Mouse (Mus musculus): Measurements from ENCODE around the gene Thumpd2. TPM values are rescaled to one million over a fixed set of nuclear protein-coding genes. Genes with fewer than 3 reads are reported as not detected.
A peak's percentile ranks its signal among the peaks of the same experiment; 100 is the strongest.

Gene Thumpd2
- total and polyA plus RNA-seq, 3 experiments = 1.2 to 4.8 (median 3.9) TPM

DNA sequence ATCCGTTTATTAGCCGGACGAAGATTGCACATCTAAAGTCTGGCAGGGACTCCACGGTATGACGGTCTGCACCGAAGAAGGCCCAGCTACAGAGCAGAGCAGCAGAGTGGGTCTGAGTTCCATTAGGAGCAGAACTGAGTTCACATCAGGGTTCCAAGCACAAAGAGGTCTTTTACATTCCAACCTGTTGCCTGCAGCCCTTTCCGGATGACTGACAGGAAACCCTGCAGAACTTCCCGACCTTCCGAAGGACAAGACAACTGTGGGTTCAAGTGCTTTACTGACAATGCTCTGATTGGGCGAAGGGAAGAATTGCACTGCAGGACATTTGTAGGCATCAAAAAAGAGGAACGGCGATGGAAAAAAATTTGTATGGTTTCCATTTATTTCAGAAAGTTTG is 63.9 kb downstream of the Thumpd2 start:
- 79% methylated on average over 12 of the region's 12 CpGs for whole genome bisulfite sequencing
- intact Hi-C loops (cut with DNase I) = no loop called here
- Histone ChIP-seq H3K4me3 (no peak overlapping the region), H3K4me1 (ENCODE audit: control insufficient read depth, insufficient read depth, low read length) (no peaks in the 10 kb centered on the region; the same call in 1 of the 2 replicates), H3K36me3 (ENCODE audit: control insufficient read depth, insufficient read depth, low read length) (no peaks in the 10 kb centered on the region), H3K27me3 (ENCODE audit: control insufficient read depth, insufficient read depth, low read length) (no peaks in the 10 kb centered on the region), H3K79me2 (replicated peaks; ENCODE audit: control insufficient read depth, insufficient read depth, low read length) (no peaks in the 10 kb centered on the region), H3K27ac (no peak overlapping the region), H3K9ac (ENCODE audit: low read depth, low read length) (no peak overlapping the region)
- DNase-seq = no peak
- TF ChIP-seq CTCF (IDR thresholded peaks at IDR 0.05) (no peak), EP300 (IDR thresholded peaks at IDR 0.05; ENCODE audit: insufficient read depth, low read depth, low read length) (no peak), POLR2A (IDR thresholded peaks at IDR 0.05; ENCODE audit: insufficient read depth, low read depth, low read length) (no peak)

DNA sequence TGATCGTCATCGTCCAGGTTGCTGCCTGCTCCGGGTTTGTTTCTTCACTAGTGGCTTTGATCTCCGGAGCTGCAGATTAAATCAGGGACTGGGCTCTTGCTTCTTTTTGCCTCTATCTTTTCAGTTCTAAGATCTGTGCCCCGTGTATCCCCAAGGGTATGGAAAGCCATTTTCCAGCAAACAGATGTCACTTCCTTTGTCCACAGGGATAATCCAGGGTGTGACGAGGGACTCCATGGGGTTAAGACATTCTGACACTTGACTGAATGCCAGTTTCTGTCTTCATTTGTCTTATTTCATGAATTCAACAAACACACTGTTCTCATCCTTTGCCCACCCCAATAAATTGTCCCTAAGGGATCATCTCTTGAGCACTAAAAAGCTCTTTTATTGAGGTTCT is 65.9 kb downstream of the Thumpd2 start:
- Histone ChIP-seq H3K79me2 (replicated peaks; ENCODE audit: control insufficient read depth, insufficient read depth, low read length) (no peaks in the 10 kb centered on the region), H3K4me3 (no peak overlapping the region), H3K4me1 (ENCODE audit: control insufficient read depth, insufficient read depth, low read length) (no peaks in the 10 kb centered on the region; the same call in 1 of the 2 replicates), H3K9ac (ENCODE audit: low read depth, low read length) (no peak overlapping the region), H3K27me3 (ENCODE audit: control insufficient read depth, insufficient read depth, low read length) (no peaks in the 10 kb centered on the region), H3K27ac (no peak overlapping the region), H3K36me3 (ENCODE audit: control insufficient read depth, insufficient read depth, low read length) (no peaks in the 10 kb centered on the region)
- DNase-seq = no peak
- intact Hi-C loops (cut with DNase I) = no loop called here
- WGBS = 47% methylated on average over 6 of the region's 6 CpGs
- TF ChIP-seq CTCF (IDR thresholded peaks at IDR 0.05) = no peak
- no peak for TF ChIP-seq POLR2A (IDR thresholded peaks at IDR 0.05; ENCODE audit: insufficient read depth, low read depth, low read length)
- TF ChIP-seq EP300 (IDR thresholded peaks at IDR 0.05; ENCODE audit: insufficient read depth, low read depth, low read length) = no peak

DNA sequence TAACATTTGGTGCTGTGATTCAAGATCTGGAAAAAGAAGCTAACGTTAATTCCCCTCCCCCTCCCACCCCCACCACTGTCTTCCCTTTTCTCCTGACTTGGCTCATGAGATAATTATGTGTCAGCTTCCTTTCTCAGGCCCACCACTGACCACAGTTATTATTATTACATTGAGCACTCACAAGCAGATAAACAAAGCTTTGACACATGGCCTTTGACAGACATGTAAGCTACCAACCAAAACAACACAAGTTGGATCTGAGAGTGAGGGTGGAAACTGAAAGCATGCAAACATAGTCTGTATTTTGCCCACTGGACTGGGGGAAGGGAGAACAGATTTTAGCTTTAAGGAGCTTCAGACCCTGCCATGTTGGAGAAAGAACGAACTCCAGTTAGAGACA is 67.7 kb downstream of the Thumpd2 start:
- no peaks in the 10 kb centered on the region for H3K79me2 ChIP-seq (replicated peaks; ENCODE audit: control insufficient read depth, insufficient read depth, low read length)
- WGBS = 41% methylated on average over 2 of the region's 2 CpGs
- H3K4me3 ChIP-seq = no peak overlapping the region
- H3K36me3 ChIP-seq (ENCODE audit: control insufficient read depth, insufficient read depth, low read length) = no peaks in the 10 kb centered on the region
- intact Hi-C loops (cut with DNase I) = no loop called here
- DNase-seq = no peak
- H3K27me3 ChIP-seq (ENCODE audit: control insufficient read depth, insufficient read depth, low read length) = no peaks in the 10 kb centered on the region
- no peak overlapping the region for H3K27ac ChIP-seq
- H3K4me1 ChIP-seq (ENCODE audit: control insufficient read depth, insufficient read depth, low read length) = no peaks in the 10 kb centered on the region; the same call in 1 of the 2 replicates
- TF ChIP-seq POLR2A (IDR thresholded peaks at IDR 0.05; ENCODE audit: insufficient read depth, low read depth, low read length) (no peak), EP300 (IDR thresholded peaks at IDR 0.05; ENCODE audit: insufficient read depth, low read depth, low read length) (no peak), CTCF (IDR thresholded peaks at IDR 0.05) (no peak)
- no peak overlapping the region for H3K9ac ChIP-seq (ENCODE audit: low read depth, low read length)

DNA sequence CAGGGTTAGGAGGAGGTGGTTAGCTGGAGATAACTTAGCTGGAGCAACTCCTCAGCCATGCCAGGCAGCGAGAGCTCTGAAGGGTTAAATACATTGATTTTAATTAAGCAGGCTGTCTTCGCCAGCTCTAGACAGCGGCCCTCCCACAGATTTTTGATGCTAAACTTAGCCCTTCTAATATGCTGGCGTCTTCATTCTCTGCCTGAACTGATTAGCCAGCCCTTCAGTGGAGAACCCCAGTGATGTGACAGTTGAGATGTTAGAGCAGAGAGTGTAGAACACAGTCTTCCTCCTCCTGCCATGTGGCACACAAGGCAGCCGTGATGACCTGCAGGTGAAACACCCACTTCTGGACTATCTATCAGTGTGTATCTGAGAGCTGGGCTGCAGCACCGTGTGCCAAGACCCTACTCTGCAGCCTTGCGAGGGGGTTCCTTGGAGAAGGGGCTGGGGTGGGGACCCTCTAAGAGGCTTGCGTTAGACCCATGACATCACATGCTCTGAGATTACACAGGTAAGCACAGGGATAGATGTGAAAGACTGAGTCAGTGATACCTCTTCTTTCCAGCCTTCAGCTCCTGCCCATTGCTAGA is 73.3 kb downstream of the Thumpd2 start:
- no peak for DNase-seq
- Histone ChIP-seq H3K79me2 (replicated peaks; ENCODE audit: control insufficient read depth, insufficient read depth, low read length) (no peaks in the 10 kb centered on the region), H3K4me3 (no peak overlapping the region), H3K27ac (no peak overlapping the region), H3K27me3 (ENCODE audit: control insufficient read depth, insufficient read depth, low read length) (no peaks in the 10 kb centered on the region), H3K36me3 (ENCODE audit: control insufficient read depth, insufficient read depth, low read length) (no peaks in the 10 kb centered on the region), H3K4me1 (ENCODE audit: control insufficient read depth, insufficient read depth, low read length) (peaks cover 2% of the 10 kb centered on the region; the same call in 1 of the 2 replicates), H3K9ac (ENCODE audit: low read depth, low read length) (no peak overlapping the region)
- TF ChIP-seq POLR2A (IDR thresholded peaks at IDR 0.05; ENCODE audit: insufficient read depth, low read depth, low read length) = no peak
- no peak for TF ChIP-seq CTCF (IDR thresholded peaks at IDR 0.05)
- no peak for TF ChIP-seq EP300 (IDR thresholded peaks at IDR 0.05; ENCODE audit: insufficient read depth, low read depth, low read length)
- 60% methylated on average over 8 of the region's 8 CpGs for WGBS
- intact Hi-C loops (cut with DNase I) = no loop called here

DNA sequence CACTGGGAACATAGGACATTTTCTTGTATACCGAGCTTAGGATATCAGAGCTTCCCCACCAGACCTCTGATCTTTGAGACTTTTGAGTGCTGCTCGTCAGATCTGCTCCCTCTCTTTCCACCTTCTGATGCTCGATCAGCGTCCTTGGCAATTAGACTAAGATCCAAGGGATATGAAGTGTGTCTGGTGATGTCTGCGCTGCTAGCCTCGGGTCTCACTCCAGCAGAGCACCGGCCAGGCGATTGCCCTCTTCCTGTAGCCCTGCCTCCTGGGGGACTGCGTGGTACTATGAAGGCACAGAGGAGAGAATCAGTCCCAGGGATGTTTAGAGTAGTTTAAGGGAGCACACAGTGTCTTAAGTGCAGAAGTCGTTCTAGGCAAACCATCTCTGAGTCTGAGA is 81.9 kb downstream of the Thumpd2 start:
- TF ChIP-seq CTCF (IDR thresholded peaks at IDR 0.05) (no peak), POLR2A (IDR thresholded peaks at IDR 0.05; ENCODE audit: insufficient read depth, low read depth, low read length) (no peak), EP300 (IDR thresholded peaks at IDR 0.05; ENCODE audit: insufficient read depth, low read depth, low read length) (no peak)
- 86% methylated on average over 10 of the region's 10 CpGs for WGBS
- intact Hi-C loops (cut with DNase I) = loop anchor here (1.0 to 5.0 kb wide), 5 partner anchors 108 to 362 kb away; partner anchors contain the start of gene Map4k3
- Histone ChIP-seq H3K9ac (ENCODE audit: low read depth, low read length) (no peak overlapping the region), H3K27me3 (ENCODE audit: control insufficient read depth, insufficient read depth, low read length) (no peaks in the 10 kb centered on the region), H3K36me3 (ENCODE audit: control insufficient read depth, insufficient read depth, low read length) (no peaks in the 10 kb centered on the region), H3K27ac (no peak overlapping the region), H3K4me1 (ENCODE audit: control insufficient read depth, insufficient read depth, low read length) (peaks cover 2% of the 10 kb centered on the region; the same call in 1 of the 2 replicates), H3K79me2 (replicated peaks; ENCODE audit: control insufficient read depth, insufficient read depth, low read length) (no peaks in the 10 kb centered on the region), H3K4me3 (no peak overlapping the region)
- DNase-seq = no peak

DNA sequence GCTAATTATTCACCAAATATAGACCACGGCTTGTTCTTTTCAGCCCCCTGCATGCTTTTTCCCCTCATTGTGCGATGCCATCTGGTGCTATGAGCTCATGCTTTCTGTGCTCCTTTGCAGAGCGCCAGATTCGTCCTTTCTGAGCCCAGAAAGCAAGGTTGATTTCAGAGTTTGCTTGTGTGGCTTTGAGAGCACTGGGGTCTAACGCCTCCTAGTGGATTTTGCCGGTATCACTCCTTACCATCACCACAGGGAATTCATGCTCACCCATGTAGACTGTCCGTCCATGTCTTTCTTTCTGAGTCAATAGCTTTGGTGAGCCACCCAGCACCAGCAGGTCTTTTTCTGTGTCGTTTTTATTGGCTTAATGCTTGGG is 82.5 kb downstream of the Thumpd2 start:
- Histone ChIP-seq H3K27me3 (ENCODE audit: control insufficient read depth, insufficient read depth, low read length) (no peaks in the 10 kb centered on the region), H3K4me1 (ENCODE audit: control insufficient read depth, insufficient read depth, low read length) (peaks cover 2% of the 10 kb centered on the region; the same call in 1 of the 2 replicates), H3K79me2 (replicated peaks; ENCODE audit: control insufficient read depth, insufficient read depth, low read length) (no peaks in the 10 kb centered on the region), H3K4me3 (no peak overlapping the region), H3K27ac (no peak overlapping the region), H3K9ac (ENCODE audit: low read depth, low read length) (no peak overlapping the region), H3K36me3 (ENCODE audit: control insufficient read depth, insufficient read depth, low read length) (no peaks in the 10 kb centered on the region)
- intact Hi-C loops (cut with DNase I) = loop anchor here (1.0 to 5.0 kb wide), 5 partner anchors 107 to 361 kb away; partner anchors contain the start of gene Map4k3
- WGBS = 12% methylated on average over 8 of the region's 8 CpGs
- DNase-seq = peak; percentile 60 to 67
- peak; percentile 95 for TF ChIP-seq CTCF (IDR thresholded peaks at IDR 0.05)
- TF ChIP-seq EP300 (IDR thresholded peaks at IDR 0.05; ENCODE audit: insufficient read depth, low read depth, low read length) = peak; percentile 86; the same call in 1 of the 2 replicates
- TF ChIP-seq POLR2A (IDR thresholded peaks at IDR 0.05; ENCODE audit: insufficient read depth, low read depth, low read length) = no peak
